Mouse (Mus musculus) brain, embryonic 14.5 days (tissue): ENCODE results near the gene Gcnt3.

Experiments used
- CTCF ChIP-seq: fragments of 200-500 bp; IDR thresholded peaks from 2 replicates; pipeline ENCODE4 v1.5.1; 2012; ENCODE audit warnings: inconsistent platforms, mild to moderate bottlenecking, moderate library complexity, borderline replicate concordance; ENCODE audit not compliant: insufficient read depth, insufficient read length; ENCODE audit errors: extremely low read depth
- POLR2A ChIP-seq: fragments of 200-500 bp; IDR thresholded peaks from 2 replicates; pipeline ENCODE4 v1.6.1; 2012; ENCODE audit warnings: mild to moderate bottlenecking, inconsistent platforms, borderline replicate concordance; ENCODE audit not compliant: poor library complexity, insufficient read depth, insufficient read length, severe bottlenecking; ENCODE audit errors: extremely low read depth

- no peak for TF ChIP-seq CTCF
- no peak for TF ChIP-seq POLR2A
Observed at GRCm38 (mm10) chr9:69993479-69993878, 44.4 kb downstream of the Gcnt3 start.
